Mouse (Mus musculus) central nervous system, embryonic 14 days (tissue): Measurements from ENCODE around the gene Ttll11. TPM values are rescaled to one million over a fixed set of nuclear protein-coding genes. Genes with fewer than 3 reads are reported as not detected.

Source experiments
- polyA plus RNA-seq: library from polyadenylated mRNA; depleted of rRNA; stranded (reverse); fragments of >200 nt; gene quantifications from 2 replicates; pipeline ENCODE4 v1.2.3, GENCODE M21; 2012; rRNA removed

The Ttll11 gene
- 7.0 and 8.1 TPM in 2 replicates for polyA plus RNA-seq

DNA sequence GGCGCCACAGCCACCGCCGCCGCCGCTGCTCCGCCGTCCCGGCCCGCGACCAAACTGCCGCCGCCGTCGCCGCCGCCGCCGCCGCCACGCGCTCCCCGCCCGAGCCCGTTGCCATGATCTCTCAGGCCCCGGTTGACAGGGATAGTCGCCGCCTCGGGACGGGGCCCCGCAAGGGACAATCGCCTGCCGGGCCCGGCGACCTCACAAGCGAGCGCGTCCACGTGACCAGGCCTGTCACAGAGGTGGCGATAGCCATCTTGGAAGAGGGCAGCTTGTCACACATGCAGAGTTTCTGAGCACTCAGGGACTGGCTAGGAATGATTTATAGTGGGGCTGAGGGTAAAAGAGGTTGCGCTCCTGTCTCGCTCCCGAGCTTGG is at the start of gene Ttll11:
TSS of gene Ttll11 (minus strand) at position 270 of the 378 bp plus-strand sequence.

Other genes with a start within 250 kb of the Ttll11 start
- gene Ndufa8, start 69.5 kb upstream of the Ttll11 start, polyA plus RNA-seq = 138 and 143 TPM in 2 replicates
- gene Morn5, start 69.5 kb upstream of the Ttll11 start, polyA plus RNA-seq = 1.6 and 2.1 TPM in 2 replicates
- 12.4 and 21.0 TPM in 2 replicates for gene Lhx6, start 125.5 kb upstream of the Ttll11 start, polyA plus RNA-seq
- gene Mrrf, start 156.5 kb upstream of the Ttll11 start, polyA plus RNA-seq = 25.0 and 28.1 TPM in 2 replicates
- gene Rbm18, start 156.9 kb upstream of the Ttll11 start, polyA plus RNA-seq = 71.9 and 76.5 TPM in 2 replicates